Mouse (Mus musculus): ENCODE results near the gene Fbxo5. TPM values are rescaled to one million over a fixed set of nuclear protein-coding genes. Genes with fewer than 3 reads are reported as not detected.

Gene Fbxo5
- polyA plus RNA-seq, 2 experiments = 43.5 to 52.7 TPM

DNA sequence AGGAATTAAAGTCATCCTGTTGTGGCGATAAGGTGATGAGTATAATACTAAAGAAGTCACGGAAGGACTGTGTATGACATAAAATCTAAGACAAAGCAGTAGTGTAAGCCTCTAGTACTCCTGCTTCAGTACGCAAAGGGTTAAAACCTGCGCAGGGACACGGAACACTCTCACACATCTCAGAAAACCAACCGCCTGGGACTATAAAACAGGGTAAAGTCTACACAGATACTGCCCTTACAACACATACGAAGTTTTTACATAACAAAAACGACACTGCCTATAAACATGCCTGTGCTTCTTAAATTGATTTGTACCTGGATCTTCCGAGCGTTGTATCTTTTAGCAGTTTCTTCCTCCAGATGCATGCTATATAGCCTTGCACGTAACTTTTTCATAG lies 8.3 kb upstream of the Fbxo5 start:
- Histone ChIP-seq H3K9me3 (ENCODE audit: control insufficient read depth, low read length) (no peaks in the 10 kb centered on the region), H3K36me3 (ENCODE audit: control insufficient read depth, insufficient read depth, low read length) (peaks cover 63% of the 10 kb centered on the region), H3K9ac (ENCODE audit: low read depth, low read length, severe bottlenecking) (no peak overlapping the region), H3K27ac (replicated peaks; ENCODE audit: low read depth, low read length) (no peak overlapping the region), H3K4me3 (replicated peaks; ENCODE audit: low read length) (no peak overlapping the region), H3K4me2 (replicated peaks; ENCODE audit: low read depth, low read length, severe bottlenecking) (no peak overlapping the region), H3K4me1 (ENCODE audit: control insufficient read depth, insufficient read depth, low read length) (no peaks in the 10 kb centered on the region), H3K27me3 (ENCODE audit: control insufficient read depth, insufficient read depth, low read length) (no peaks in the 10 kb centered on the region)
- TF ChIP-seq POLR2A (IDR thresholded peaks at IDR 0.05; ENCODE audit: borderline replicate concordance, extremely low read depth, insufficient read depth, insufficient read length) = no peak
- ATAC-seq (ENCODE audit: low FRiP score, low read depth) = no peak
- DNase-seq (ENCODE audit: low spot score) = no peak
- WGBS = 84% methylated on average over 11 of the region's 11 CpGs

- Histone ChIP-seq H3K27ac (replicated peaks; ENCODE audit: low read depth, low read length) (no peak overlapping the region), H3K36me3 (ENCODE audit: control insufficient read depth, insufficient read depth, low read length) (peaks cover 15% of the 10 kb centered on the region), H3K4me1 (ENCODE audit: control insufficient read depth, insufficient read depth, low read length) (peaks cover 11% of the 10 kb centered on the region), H3K9ac (ENCODE audit: low read depth, low read length, severe bottlenecking) (no peak overlapping the region), H3K9me3 (ENCODE audit: control insufficient read depth, low read length) (no peaks in the 10 kb centered on the region), H3K27me3 (ENCODE audit: control insufficient read depth, insufficient read depth, low read length) (no peaks in the 10 kb centered on the region), H3K4me2 (replicated peaks; ENCODE audit: low read depth, low read length, severe bottlenecking) (no peak overlapping the region), H3K4me3 (replicated peaks; ENCODE audit: low read length) (no peak overlapping the region)
- ATAC-seq (ENCODE audit: low FRiP score, low read depth) (no peak), DNase-seq (ENCODE audit: low spot score) (no peak)
- no peak for TF ChIP-seq POLR2A (IDR thresholded peaks at IDR 0.05; ENCODE audit: borderline replicate concordance, extremely low read depth, insufficient read depth, insufficient read length)
- WGBS = 85% methylated on average over 2 of the region's 2 CpGs
These were observed 2.3 kb upstream of the Fbxo5 start for GRCm38 (mm10) chr10:5807683-5808082.

- H3K27ac ChIP-seq (replicated peaks; ENCODE audit: low read depth, low read length) = no peak overlapping the region
- H3K9ac ChIP-seq (ENCODE audit: low read depth, low read length, severe bottlenecking) = no peak overlapping the region
- H3K4me2 ChIP-seq (replicated peaks; ENCODE audit: low read depth, low read length, severe bottlenecking) = no peak overlapping the region
- H3K27me3 ChIP-seq (ENCODE audit: control insufficient read depth, insufficient read depth, low read length) = no peaks in the 10 kb centered on the region
- 71% methylated on average over 4 of the region's 4 CpGs for WGBS
- DNase-seq (ENCODE audit: low spot score) (no peak), ATAC-seq (ENCODE audit: low FRiP score, low read depth) (no peak)
- peaks cover 14% of the 10 kb centered on the region for H3K36me3 ChIP-seq (ENCODE audit: control insufficient read depth, insufficient read depth, low read length)
- H3K9me3 ChIP-seq (ENCODE audit: control insufficient read depth, low read length) = no peaks in the 10 kb centered on the region
- no peak overlapping the region for H3K4me3 ChIP-seq (replicated peaks; ENCODE audit: low read length)
- H3K4me1 ChIP-seq (ENCODE audit: control insufficient read depth, insufficient read depth, low read length) = peaks cover 11% of the 10 kb centered on the region
- TF ChIP-seq POLR2A (IDR thresholded peaks at IDR 0.05; ENCODE audit: borderline replicate concordance, extremely low read depth, insufficient read depth, insufficient read length) = no peak
These were observed 1.6 kb upstream of the Fbxo5 start for GRCm38 (mm10) chr10:5806996-5807395.

DNA sequence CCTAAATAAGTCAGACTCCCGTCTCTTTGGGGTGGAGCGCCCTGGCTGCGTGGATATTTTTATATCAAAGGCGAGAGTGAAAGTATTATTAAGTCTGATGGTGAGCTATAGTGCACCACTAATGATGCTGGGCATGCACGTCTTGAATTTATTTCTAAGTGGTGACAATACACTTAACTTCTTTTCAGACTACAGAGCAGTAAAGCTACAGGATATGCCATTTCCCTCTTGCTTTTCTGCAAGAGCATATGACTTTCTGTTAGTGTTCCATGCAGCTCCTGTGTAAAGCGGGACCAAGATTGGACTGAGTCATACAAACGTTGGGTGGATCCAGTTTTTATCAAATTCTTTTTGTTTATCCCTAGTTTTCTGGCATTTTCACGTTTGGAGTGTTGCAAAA lies 1.0 kb upstream of the Fbxo5 start:
- no peak for ATAC-seq (ENCODE audit: low FRiP score, low read depth)
- Histone ChIP-seq H3K4me2 (replicated peaks; ENCODE audit: low read depth, low read length, severe bottlenecking) (peak overlapping the region; percentile 51), H3K4me3 (replicated peaks; ENCODE audit: low read length) (peak overlapping the region; percentile 75), H3K9me3 (ENCODE audit: control insufficient read depth, low read length) (no peaks in the 10 kb centered on the region), H3K27me3 (ENCODE audit: control insufficient read depth, insufficient read depth, low read length) (no peaks in the 10 kb centered on the region), H3K36me3 (ENCODE audit: control insufficient read depth, insufficient read depth, low read length) (peaks cover 14% of the 10 kb centered on the region), H3K4me1 (ENCODE audit: control insufficient read depth, insufficient read depth, low read length) (peaks cover 11% of the 10 kb centered on the region), H3K9ac (ENCODE audit: low read depth, low read length, severe bottlenecking) (peak overlapping the region; percentile 53), H3K27ac (replicated peaks; ENCODE audit: low read depth, low read length) (peak overlapping the region; percentile 81)
- TF ChIP-seq POLR2A (IDR thresholded peaks at IDR 0.05; ENCODE audit: borderline replicate concordance, extremely low read depth, insufficient read depth, insufficient read length) = no peak
- peak; percentile 5 for DNase-seq (ENCODE audit: low spot score)
- WGBS = 14% methylated on average over 8 of the region's 8 CpGs

GRCm38 (mm10) chr10:5805731-5806307 lies 419 bp upstream of the Fbxo5 start:
- H3K4me1 ChIP-seq (ENCODE audit: control insufficient read depth, insufficient read depth, low read length) = peaks cover 11% of the 10 kb centered on the region
- peak; percentile 44; the same call in 1 of the 2 replicates for TF ChIP-seq POLR2A (IDR thresholded peaks at IDR 0.05; ENCODE audit: borderline replicate concordance, extremely low read depth, insufficient read depth, insufficient read length)
- peak; percentile 94 for ATAC-seq (ENCODE audit: low FRiP score, low read depth)
- peak overlapping the region; percentile 81 for H3K27ac ChIP-seq (replicated peaks; ENCODE audit: low read depth, low read length)
- peak overlapping the region; percentile 75 for H3K4me3 ChIP-seq (replicated peaks; ENCODE audit: low read length)
- peak overlapping the region; percentile 51 for H3K4me2 ChIP-seq (replicated peaks; ENCODE audit: low read depth, low read length, severe bottlenecking)
- 1% methylated on average over 42 of the region's 43 CpGs for WGBS
- H3K9ac ChIP-seq (ENCODE audit: low read depth, low read length, severe bottlenecking) = peak overlapping the region; percentile 53
- H3K36me3 ChIP-seq (ENCODE audit: control insufficient read depth, insufficient read depth, low read length) = peaks cover 20% of the 10 kb centered on the region
- peak; percentile 97 for DNase-seq (ENCODE audit: low spot score)
- H3K27me3 ChIP-seq (ENCODE audit: control insufficient read depth, insufficient read depth, low read length) = no peaks in the 10 kb centered on the region
- no peaks in the 10 kb centered on the region for H3K9me3 ChIP-seq (ENCODE audit: control insufficient read depth, low read length)

All from limb, embryonic 14.5 days (tissue).